Mouse (Mus musculus): ENCODE measurements around the gene Cntfr. TPM values are rescaled to one million over a fixed set of nuclear protein-coding genes. Genes with fewer than 3 reads are reported as not detected.
"Not testable (repeated sequence)": the region's sequence is repeated elsewhere in the genome, so short reads cannot be mapped to it uniquely, and the experiment has no call there.

The Cntfr gene
- polyA plus RNA-seq, 1 experiment = 8.1 TPM

DNA sequence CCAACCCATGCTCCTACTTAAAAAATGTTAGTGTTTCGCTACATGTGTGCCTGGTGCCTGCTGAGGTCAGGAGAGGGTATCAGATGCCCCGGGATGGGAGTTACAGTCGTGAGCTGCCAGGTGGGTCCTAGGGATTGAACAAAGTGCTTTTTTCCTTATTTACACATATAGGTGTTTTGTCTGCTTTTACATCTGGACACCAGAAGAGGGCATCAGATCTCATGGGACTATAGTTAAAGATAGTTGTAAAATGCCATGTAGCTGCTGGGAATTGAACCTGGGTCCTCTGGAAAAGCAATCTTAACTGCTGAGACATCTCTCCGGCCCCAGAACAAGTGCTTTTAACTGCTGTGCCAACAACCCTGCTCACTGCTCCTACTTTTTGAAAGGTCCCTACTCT is 13.3 kb upstream of the Cntfr start:
- Histone ChIP-seq H3K36me3 (ENCODE audit: control insufficient read depth, insufficient read depth, low read length) (no peaks in the 10 kb centered on the region), H3K4me1 (ENCODE audit: control insufficient read depth, insufficient read depth, insufficient read length) (peaks cover 10% of the 10 kb centered on the region; the same call in 1 of the 2 replicates), H3K4me3 (ENCODE audit: extremely low read depth, insufficient read depth, insufficient read length) (no peak overlapping the region), H3K27ac (ENCODE audit: insufficient read depth, low read length) (no peak overlapping the region), H3K27me3 (ENCODE audit: control insufficient read depth, insufficient read depth, low read length) (no peaks in the 10 kb centered on the region)
- 80% methylated on average over 4 of the region's 4 CpGs for WGBS
- TF ChIP-seq CTCF (IDR thresholded peaks at IDR 0.05; ENCODE audit: extremely low read depth, insufficient read depth, insufficient read length, insufficient replicate concordance) (no peak), POLR2A (IDR thresholded peaks at IDR 0.05; ENCODE audit: low read depth, low read length) (no peak)
- no peak for DNase-seq (ENCODE audit: low read depth in 1 of 2, low spot score in 2 of 2)

GRCm38 (mm10) chr4:41708192-41708745 is 11.4 kb upstream of the Cntfr start:
- 47% methylated on average over 8 of the region's 8 CpGs for WGBS
- TF ChIP-seq POLR2A (IDR thresholded peaks at IDR 0.05; ENCODE audit: low read depth, low read length) = no peak
- no peak for TF ChIP-seq CTCF (IDR thresholded peaks at IDR 0.05; ENCODE audit: extremely low read depth, insufficient read depth, insufficient read length, insufficient replicate concordance)
- peaks cover 10% of the 10 kb centered on the region; the same call in 1 of the 2 replicates for H3K4me1 ChIP-seq (ENCODE audit: control insufficient read depth, insufficient read depth, insufficient read length)
- H3K27ac ChIP-seq (ENCODE audit: insufficient read depth, low read length) = no peak overlapping the region
- H3K4me3 ChIP-seq (ENCODE audit: extremely low read depth, insufficient read depth, insufficient read length) = no peak overlapping the region
- no peak for DNase-seq (ENCODE audit: low read depth in 1 of 2, low spot score in 2 of 2)
- H3K27me3 ChIP-seq (ENCODE audit: control insufficient read depth, insufficient read depth, low read length) = no peaks in the 10 kb centered on the region
- H3K36me3 ChIP-seq (ENCODE audit: control insufficient read depth, insufficient read depth, low read length) = no peaks in the 10 kb centered on the region

- DNase-seq (ENCODE audit: low read depth in 1 of 2, low spot score in 2 of 2) = peak; percentile 60 to 63
- H3K4me1 ChIP-seq (ENCODE audit: control insufficient read depth, insufficient read depth, insufficient read length) = peaks cover 3% of the 10 kb centered on the region; the same call in 1 of the 2 replicates
- WGBS = 8% methylated on average over 13 of the region's 13 CpGs
- TF ChIP-seq CTCF (IDR thresholded peaks at IDR 0.05; ENCODE audit: extremely low read depth, insufficient read depth, insufficient read length, insufficient replicate concordance) = peak; percentile 48; the same call in 1 of the 2 replicates
- TF ChIP-seq POLR2A (IDR thresholded peaks at IDR 0.05; ENCODE audit: low read depth, low read length) = no peak
- H3K27ac ChIP-seq (ENCODE audit: insufficient read depth, low read length) = no peak overlapping the region
- no peaks in the 10 kb centered on the region for H3K27me3 ChIP-seq (ENCODE audit: control insufficient read depth, insufficient read depth, low read length)
- H3K36me3 ChIP-seq (ENCODE audit: control insufficient read depth, insufficient read depth, low read length) = no peaks in the 10 kb centered on the region
- no peak overlapping the region for H3K4me3 ChIP-seq (ENCODE audit: extremely low read depth, insufficient read depth, insufficient read length)
Measured at GRCm38 (mm10) chr4:41707011-41707535, 10.2 kb upstream of the Cntfr start.

DNA sequence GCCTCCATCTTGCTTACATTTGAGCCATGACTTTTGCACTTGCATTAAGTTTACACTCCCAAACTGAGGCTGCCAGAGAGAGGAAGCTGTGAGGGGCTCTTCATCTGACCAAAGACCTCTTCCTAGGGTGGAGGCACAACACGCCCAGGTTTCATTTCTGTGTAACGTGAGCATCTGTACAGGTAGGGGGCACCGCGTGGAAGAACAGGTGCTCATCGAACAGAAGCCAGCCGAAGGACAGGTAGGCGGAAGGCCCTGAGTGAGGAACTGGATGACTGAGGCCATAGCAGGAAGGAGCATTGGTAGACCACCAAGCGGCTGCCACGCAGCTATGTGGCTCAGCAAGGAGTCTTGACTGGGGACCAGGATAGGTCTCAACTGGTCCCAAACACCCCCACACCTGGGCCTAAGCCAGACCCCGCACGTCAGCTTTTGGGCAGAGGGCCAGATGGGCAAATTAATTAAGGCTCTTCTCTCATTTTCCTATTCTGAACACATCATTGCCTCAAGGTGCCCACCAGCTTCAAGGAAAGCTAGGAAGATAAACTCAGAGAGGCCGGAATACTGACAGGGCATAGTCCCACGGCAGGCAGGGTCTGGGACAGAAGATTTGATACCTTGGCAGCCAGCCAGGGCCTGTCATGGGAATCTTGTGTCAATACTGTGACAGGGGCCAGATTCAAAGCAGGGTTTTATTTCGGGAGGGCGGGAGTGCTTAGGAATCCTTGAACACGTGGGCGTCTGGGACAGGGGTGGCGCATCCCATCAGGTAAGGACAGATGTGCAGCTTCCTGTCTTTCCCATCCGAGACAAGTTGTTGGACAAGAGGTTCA is 9.2 kb upstream of the Cntfr start:
- no peak for TF ChIP-seq POLR2A (IDR thresholded peaks at IDR 0.05; ENCODE audit: low read depth, low read length)
- no peak for TF ChIP-seq CTCF (IDR thresholded peaks at IDR 0.05; ENCODE audit: extremely low read depth, insufficient read depth, insufficient read length, insufficient replicate concordance)
- no peak for DNase-seq (ENCODE audit: low read depth in 1 of 2, low spot score in 2 of 2)
- H3K4me1 ChIP-seq (ENCODE audit: control insufficient read depth, insufficient read depth, insufficient read length) = peaks cover 2% of the 10 kb centered on the region; the same call in 1 of the 2 replicates
- whole genome bisulfite sequencing = 81% methylated on average over 19 of the region's 19 CpGs
- no peaks in the 10 kb centered on the region for H3K36me3 ChIP-seq (ENCODE audit: control insufficient read depth, insufficient read depth, low read length)
- H3K27ac ChIP-seq (ENCODE audit: insufficient read depth, low read length) = no peak overlapping the region
- no peaks in the 10 kb centered on the region for H3K27me3 ChIP-seq (ENCODE audit: control insufficient read depth, insufficient read depth, low read length)
- H3K4me3 ChIP-seq (ENCODE audit: extremely low read depth, insufficient read depth, insufficient read length) = no peak overlapping the region

GRCm38 (mm10) chr4:41704651-41705050 is 7.8 kb upstream of the Cntfr start:
- Histone ChIP-seq H3K27ac (ENCODE audit: insufficient read depth, low read length) (no peak overlapping the region), H3K36me3 (ENCODE audit: control insufficient read depth, insufficient read depth, low read length) (no peaks in the 10 kb centered on the region), H3K4me3 (ENCODE audit: extremely low read depth, insufficient read depth, insufficient read length) (no peak overlapping the region), H3K27me3 (ENCODE audit: control insufficient read depth, insufficient read depth, low read length) (no peaks in the 10 kb centered on the region), H3K4me1 (ENCODE audit: control insufficient read depth, insufficient read depth, insufficient read length) (peaks cover 2% of the 10 kb centered on the region; the same call in 1 of the 2 replicates)
- DNase-seq (ENCODE audit: low read depth in 1 of 2, low spot score in 2 of 2) = no peak
- WGBS = 35% methylated on average over 5 of the region's 5 CpGs
- no peak for TF ChIP-seq POLR2A (IDR thresholded peaks at IDR 0.05; ENCODE audit: low read depth, low read length)
- TF ChIP-seq CTCF (IDR thresholded peaks at IDR 0.05; ENCODE audit: extremely low read depth, insufficient read depth, insufficient read length, insufficient replicate concordance) = no peak

DNA sequence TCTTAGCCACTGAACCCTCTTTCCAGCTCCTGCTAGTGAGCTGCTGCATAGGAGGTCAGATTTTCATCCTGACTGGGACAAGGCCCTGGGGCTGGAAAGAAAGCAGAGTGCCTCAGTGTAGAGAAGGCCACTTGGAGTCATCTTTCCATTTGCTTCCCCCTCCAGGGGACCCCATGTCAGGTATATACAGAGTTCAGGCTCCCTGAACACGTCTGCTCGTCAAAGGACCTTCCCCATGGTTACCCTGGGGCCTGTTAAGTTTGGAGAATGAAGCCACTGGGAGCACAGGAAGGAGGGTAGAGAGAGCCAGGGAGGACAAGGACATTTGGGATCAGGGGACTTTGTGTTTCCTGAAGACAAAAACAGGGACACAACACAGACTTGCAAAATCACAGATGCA is 5.3 kb upstream of the Cntfr start:
- H3K4me3 ChIP-seq (ENCODE audit: extremely low read depth, insufficient read depth, insufficient read length); H3K36me3 ChIP-seq (ENCODE audit: control insufficient read depth, insufficient read depth, low read length); DNase-seq (ENCODE audit: low read depth in 1 of 2, low spot score in 2 of 2); H3K27me3 ChIP-seq (ENCODE audit: control insufficient read depth, insufficient read depth, low read length); H3K4me1 ChIP-seq (ENCODE audit: control insufficient read depth, insufficient read depth, insufficient read length); H3K27ac ChIP-seq (ENCODE audit: insufficient read depth, low read length): not testable (repeated sequence)
- 74% methylated on average over 2 of the region's 2 CpGs for WGBS

DNA sequence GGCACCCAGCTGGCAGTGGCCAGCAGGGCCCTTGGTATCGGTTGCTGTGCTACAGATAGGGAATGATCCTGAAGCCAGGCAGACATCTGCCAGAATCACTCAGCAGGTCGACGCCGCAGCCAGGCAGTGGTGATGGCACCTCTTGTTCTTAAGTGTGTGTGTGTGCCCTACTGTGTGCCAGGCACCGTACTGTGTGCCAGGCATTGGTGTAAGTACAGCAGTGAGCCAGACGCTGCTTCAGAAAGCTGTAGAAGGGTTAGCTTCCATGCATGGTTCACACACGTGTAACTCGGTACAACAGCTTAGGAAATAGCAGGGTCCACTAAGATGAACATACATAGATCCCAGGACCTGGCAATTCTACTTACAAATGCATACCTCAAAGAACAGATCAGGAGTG is 3.3 kb upstream of the Cntfr start:
- not testable (repeated sequence) for DNase-seq (ENCODE audit: low read depth in 1 of 2, low spot score in 2 of 2); H3K27ac ChIP-seq (ENCODE audit: insufficient read depth, low read length); H3K36me3 ChIP-seq (ENCODE audit: control insufficient read depth, insufficient read depth, low read length); H3K27me3 ChIP-seq (ENCODE audit: control insufficient read depth, insufficient read depth, low read length); H3K4me3 ChIP-seq (ENCODE audit: extremely low read depth, insufficient read depth, insufficient read length); H3K4me1 ChIP-seq (ENCODE audit: control insufficient read depth, insufficient read depth, insufficient read length)
- 83% methylated on average over 6 of the region's 8 CpGs for WGBS

DNA sequence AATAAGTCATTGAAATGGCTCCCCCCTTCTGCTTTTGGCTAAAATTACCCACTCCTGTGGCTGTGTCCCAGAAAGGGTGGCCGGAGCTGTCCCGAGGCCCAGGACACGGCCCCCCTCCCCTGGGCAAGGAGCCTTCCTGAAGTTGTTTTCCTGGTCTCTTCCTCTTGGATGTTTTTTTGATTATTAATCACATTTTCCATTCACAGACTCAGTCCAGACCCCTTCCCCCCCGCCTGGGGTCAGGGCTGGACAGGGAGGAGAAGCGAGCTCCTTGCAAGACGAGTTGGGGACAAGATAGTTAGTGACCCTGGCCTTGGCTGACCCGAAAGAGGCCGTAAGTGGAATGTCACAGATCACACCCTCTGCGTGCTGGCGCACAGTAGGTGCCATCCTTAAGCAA is 2.9 kb upstream of the Cntfr start, which contains the start of gene Il11ra1:
Gene Il11ra1 (plus strand): TSS at position 207 of the 400 bp plus-strand sequence.
- not testable (repeated sequence) for H3K27me3 ChIP-seq (ENCODE audit: control insufficient read depth, insufficient read depth, low read length); H3K27ac ChIP-seq (ENCODE audit: insufficient read depth, low read length); DNase-seq (ENCODE audit: low read depth in 1 of 2, low spot score in 2 of 2); H3K4me1 ChIP-seq (ENCODE audit: control insufficient read depth, insufficient read depth, insufficient read length); H3K36me3 ChIP-seq (ENCODE audit: control insufficient read depth, insufficient read depth, low read length); H3K4me3 ChIP-seq (ENCODE audit: extremely low read depth, insufficient read depth, insufficient read length)
- WGBS = 89% methylated on average over 10 of the region's 10 CpGs

DNA sequence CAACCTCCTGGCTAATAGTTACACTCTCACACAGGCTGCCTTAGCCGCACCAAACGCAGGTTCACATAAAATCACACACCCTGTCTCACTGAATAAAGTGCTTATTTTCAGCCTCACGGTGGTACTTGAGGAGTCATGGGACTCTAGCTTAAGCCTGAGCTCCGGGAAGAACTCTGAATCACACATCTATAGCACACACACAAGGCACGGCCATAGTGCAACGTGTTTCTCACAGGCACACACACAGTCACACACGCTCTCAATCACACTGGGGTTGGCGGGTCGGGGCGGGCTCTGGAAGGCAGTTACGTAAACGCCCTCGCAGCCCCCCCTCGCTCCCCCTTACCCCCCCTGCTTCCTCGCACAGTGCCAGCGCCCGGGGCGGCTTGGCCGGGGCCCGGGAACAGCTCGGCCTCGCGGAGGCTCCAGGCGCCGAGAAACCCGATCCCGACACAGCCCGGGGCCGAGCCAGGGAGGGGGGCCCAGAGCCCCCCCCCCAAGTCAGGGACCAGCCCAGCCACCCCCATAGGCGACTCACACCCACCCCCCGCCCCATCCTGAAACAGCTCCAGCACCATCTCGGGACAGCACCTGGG is 1.6 kb upstream of the Cntfr start:
- H3K4me3 ChIP-seq (ENCODE audit: extremely low read depth, insufficient read depth, insufficient read length); DNase-seq (ENCODE audit: low read depth in 1 of 2, low spot score in 2 of 2); H3K4me1 ChIP-seq (ENCODE audit: control insufficient read depth, insufficient read depth, insufficient read length); H3K27me3 ChIP-seq (ENCODE audit: control insufficient read depth, insufficient read depth, low read length); H3K36me3 ChIP-seq (ENCODE audit: control insufficient read depth, insufficient read depth, low read length); H3K27ac ChIP-seq (ENCODE audit: insufficient read depth, low read length): not testable (repeated sequence)
- WGBS = 20% methylated on average over 24 of the region's 32 CpGs
